Mouse (Mus musculus): ENCODE results near the gene Slc35b2.

DNA sequence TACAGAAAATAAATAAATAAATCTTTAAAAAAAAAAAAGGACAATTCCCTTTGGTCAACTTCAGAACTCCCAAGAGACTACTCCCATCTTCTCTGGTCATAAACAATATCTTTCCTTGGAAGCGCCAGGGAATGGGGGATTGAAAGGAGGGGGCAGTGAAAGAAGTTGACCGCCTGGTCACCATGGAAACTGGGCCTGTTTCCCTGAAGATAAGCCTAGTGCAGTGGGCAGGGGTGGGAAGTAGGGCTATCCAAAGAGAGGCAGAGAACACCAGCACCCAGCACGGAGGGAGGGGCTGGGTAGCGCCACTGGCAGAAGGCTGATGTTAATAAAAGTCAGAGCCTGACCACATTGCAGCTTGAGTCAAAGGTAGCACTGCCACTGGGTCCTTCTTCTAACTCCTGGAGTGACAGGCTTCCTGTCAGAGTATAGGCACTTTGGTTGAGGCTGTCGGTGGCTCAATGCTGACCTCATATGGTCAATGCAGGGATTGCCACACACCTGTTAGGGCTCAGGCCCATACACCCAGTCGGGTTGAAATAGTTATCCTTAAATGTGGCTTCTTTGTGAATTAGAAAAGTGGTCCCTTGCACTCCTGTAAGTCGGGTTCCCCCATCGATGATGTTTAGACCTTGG is 11.7 kb upstream of the Slc35b2 start:
- TF ChIP-seq CTCF (conservative IDR thresholded peaks at IDR 0.05; ENCODE audit: low read length) (peak; percentile 95), NANOG (IDR thresholded peaks at IDR 0.05; ENCODE audit: borderline replicate concordance, low read length) (no peak)

Measured in E14TG2a.4 (cell line).